Mouse (Mus musculus) spleen, adult 2 months (tissue): ENCODE measurements around the gene St3gal2.

Experiments used
- CTCF ChIP-seq: fragments of 200-500 bp; IDR thresholded peaks from 2 replicates; pipeline ENCODE4 v1.5.1; 2011; ENCODE audit warnings: mild to moderate bottlenecking, inconsistent platforms; ENCODE audit not compliant: insufficient read depth, insufficient read length, insufficient replicate concordance; ENCODE audit errors: extremely low read depth
- POLR2A ChIP-seq: fragments of 200-500 bp; IDR thresholded peaks from 2 replicates; pipeline ENCODE4 v1.6.1; 2011; ENCODE audit warnings: low read depth, low read length, inconsistent platforms

DNA sequence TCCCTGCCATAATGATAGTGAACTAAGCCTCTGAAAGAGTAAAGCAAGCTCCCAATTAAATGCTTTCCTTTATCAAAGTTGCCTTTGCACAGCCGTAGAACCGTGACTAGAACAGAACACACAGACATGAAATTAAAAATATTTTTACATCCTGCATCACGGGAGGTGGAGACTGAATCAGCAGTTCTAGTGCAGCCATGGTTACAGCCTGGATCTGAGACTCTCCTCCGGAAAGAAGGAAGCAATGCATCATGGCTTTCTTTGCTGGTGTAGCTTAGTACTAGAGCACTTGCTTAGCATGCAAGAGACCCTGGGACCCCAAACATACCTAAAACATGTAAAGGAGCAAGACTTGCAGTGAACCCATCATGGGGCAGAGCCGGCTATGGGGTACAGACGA lies 14.3 kb upstream of the St3gal2 start:
- TF ChIP-seq POLR2A (no peak), CTCF (no peak)
